Mouse (Mus musculus): Measurements from ENCODE around the gene Dqx1.

The Dqx1 gene

DNA sequence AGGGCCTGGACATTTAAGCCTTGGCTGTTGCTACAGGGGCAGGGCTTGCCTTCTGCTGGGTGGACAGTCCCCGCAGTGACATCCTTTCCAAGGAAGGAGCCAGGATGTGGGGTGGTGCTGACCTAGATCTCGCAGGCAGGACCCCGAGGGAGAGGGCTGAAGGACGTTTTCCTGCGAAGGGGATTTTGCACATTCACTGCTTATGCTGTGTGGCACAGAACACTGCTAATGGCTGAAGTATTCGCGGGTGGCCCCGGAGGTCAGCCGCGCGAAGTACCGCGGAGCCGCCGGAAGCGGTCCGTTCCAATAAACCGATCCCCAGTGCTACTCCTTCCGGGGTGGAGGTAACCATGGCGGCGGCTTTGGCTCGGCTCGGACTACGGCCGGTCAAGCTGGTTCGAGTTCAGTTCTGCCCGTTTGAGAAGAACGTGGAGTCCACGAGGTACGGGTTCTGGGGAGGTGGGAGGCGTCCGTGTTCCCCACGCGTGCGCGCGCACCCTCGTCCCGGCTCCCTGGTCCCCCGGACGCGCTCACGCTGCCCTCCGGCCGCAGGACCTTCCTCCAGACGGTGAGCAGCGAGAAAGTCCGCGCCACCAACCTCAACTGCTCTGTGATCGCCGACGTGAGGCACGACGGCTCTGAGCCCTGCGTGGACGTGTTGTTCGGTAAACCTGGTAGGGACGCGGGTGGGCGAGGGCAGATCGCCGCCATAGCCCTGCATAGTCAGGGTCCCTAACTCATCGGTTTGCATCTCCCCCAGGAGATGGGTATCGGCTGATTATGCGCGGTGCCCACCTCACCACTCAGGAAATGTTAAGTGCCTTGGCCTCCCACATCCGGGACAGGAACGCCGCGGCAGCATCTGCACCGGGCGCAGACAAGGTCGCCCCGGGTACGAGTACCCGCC, 51.4 kb downstream of the Dqx1 start, which contains the start of gene Mrpl53:
TSS of gene Mrpl53 (plus strand) at position 279 of the 907 bp plus-strand sequence.
- peak; percentile 89 for DNase-seq

DNA sequence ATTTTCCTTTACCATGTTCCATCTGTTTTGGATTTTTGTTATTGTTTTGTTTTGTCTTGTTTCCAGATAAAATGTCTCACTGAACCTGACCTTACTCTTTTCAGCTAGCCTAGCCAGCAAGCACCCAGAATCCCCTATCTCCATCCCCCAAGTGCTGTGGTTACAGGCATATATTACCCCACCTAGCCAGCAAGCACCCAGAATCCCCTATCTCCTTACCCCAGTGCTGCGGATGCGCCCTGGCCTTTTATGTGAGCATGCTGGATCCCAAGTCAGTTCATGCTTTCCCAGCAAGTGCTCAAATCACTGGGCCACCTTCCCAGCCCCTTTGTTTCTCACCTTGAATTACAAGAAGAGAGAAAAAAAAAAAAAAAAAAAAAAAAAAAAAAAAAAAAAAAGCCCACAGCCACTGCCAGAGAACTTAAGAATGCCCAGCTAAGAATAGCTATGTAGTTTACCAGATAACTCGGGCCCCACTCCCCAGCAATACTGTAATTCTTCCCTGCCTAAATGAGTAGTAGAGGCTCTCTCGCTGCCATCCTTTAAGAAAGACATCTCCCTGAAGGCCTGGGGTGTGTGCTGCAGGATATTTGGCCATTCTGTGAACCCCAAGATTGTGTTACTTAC, 54.0 kb downstream of the Dqx1 start:
- DNase-seq: no peak

DNA sequence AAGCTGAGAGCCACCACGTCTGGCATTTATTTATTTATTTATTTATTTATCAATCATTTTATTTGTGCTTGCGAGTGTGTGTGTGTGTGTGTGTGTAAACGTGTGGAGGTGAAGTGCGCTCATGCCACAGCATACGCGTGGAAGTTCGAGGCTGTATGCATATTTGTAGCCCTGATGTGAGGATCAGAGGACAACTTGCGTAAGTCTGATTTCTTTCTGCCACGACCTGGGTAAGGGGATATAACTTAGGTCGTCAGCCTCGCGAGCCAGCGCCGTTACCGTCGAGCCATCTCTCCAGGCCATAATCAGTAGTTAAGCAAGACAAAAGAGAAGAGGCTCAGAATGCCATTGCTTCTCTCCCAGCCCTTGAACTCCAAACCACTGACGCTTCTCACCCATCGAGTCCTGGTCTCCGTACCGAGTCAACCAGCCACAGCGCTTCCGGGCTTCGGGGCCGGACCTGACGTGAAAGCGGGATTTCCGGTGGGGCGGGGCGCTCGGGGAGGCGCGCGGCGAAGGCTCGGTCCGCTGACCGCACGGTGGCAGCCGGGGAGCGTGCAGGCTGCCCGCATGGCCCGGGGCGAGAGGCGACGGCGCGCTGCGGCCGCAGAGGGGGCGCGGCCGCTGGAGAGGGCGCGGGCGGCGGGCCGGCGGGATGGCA, 57.5 kb downstream of the Dqx1 start, which contains the start of gene Mogs:
TSS of gene Mogs (plus strand) at position 486 of the 661 bp plus-strand sequence.
- peak; percentile 96 for DNase-seq

DNA sequence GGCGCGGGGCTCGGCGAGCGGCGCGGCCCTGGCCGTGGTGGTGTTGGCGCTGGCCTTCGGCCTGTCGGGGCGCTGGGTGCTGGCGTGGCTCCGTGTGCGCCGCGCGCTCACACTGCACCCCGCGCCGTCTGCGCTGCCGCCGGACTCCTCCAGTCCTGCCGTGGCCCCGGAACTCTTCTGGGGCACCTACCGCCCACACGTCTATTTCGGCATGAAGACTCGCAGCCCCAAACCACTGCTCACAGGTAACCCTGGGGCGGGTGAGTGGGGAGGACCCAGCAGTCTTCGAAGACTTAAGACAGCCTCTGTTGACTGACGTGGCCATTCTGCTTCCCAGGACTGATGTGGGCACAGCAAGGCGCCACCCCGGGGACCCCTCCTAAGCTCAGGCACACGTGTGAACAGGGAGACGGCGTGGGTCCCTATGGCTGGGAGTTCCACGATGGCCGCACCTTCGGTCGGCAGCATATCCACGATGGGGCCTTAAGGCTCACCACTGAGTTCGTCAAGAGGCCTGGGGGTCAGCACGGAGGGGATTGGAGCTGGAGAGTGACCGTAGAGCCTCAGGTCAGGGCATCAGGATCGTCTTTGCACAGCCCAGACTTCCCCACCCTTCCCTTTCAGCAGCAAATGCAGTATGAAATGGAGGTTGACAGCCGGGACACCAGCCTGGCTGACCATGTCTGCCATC, 58.2 kb downstream of the Dqx1 start:
- no peak for DNase-seq

DNA sequence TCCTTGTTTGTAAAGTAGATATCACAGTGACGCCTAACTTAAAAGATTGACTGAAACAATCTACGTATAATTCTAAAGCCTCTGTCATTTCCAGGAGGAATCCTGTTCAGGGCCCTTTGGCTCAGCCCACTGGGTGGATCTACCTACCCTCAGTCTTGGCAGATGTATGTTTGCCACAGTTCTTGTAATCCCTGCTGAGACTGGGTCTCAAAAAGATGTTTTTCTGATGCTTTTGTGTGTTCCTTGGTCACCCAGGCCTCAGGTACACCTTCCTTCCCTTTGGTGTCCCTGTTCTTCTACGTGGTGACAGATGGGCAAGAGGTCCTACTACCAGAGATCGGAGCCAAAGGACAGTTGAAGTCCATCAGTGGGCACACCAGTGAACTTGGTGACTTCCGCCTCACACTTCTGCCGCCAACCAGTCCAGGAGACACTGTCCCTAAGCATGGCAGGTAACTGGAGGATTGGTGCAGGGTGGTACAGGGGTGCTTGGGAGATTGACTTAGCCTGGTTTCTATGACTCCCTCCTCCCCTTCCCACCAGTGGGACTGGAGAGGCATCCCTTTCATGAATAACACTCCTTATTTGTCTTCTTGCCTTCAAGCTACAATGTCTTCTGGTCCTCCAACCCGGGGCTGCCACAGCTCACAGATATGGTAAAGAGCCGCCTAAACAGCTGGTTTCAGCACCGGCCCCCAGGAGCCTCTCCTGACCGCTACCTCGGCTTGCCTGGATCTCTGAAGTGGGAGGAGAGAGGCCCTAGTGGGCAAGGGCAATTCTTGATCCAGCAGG, 58.9 kb downstream of the Dqx1 start:
- DNase-seq: no peak

All from embryo, embryonic 11 days (tissue).